Mouse (Mus musculus) stomach, embryonic 14.5 days (tissue): ENCODE data around the gene Nipa1. TPM values are rescaled to one million over a fixed set of nuclear protein-coding genes. Genes with fewer than 3 reads are reported as not detected.
A peak's percentile ranks its signal among the peaks of the same experiment; 100 is the strongest.

Experiments
- ATAC-seq: fragments of 200-750 bp; cut with Nextera tagmentation; 2 replicates; pipeline ENCODE4 v1.8.0; 2017; ENCODE audit warnings: low read depth, moderate TSS enrichment; ENCODE audit not compliant: insufficient number of reproducible peaks, insufficient read depth, low FRiP score
- H3K27ac ChIP-seq: fragments of 300-500 bp; sonication (generic); 2 replicates; pipeline ENCODE4 v1.5.1; 2014; ENCODE audit warnings: mild to moderate bottlenecking, low read length, moderate library complexity, mixed read lengths
- H3K27me3 ChIP-seq: fragments of 300-500 bp; sonication (generic); 2 replicates; pipeline ENCODE4 v1.6.1; 2014; ENCODE audit warnings: low read length, control low read depth, mixed read lengths; ENCODE audit not compliant: control insufficient read depth, insufficient read depth
- H3K36me3 ChIP-seq: fragments of 300-500 bp; sonication (generic); 2 replicates; pipeline ENCODE4 v1.6.1; 2014; ENCODE audit warnings: mild to moderate bottlenecking, control low read depth, low read length, moderate library complexity, mixed read lengths; ENCODE audit not compliant: control insufficient read depth, insufficient read depth
- H3K4me1 ChIP-seq: fragments of 300-500 bp; sonication (generic); 2 replicates; pipeline ENCODE4 v1.6.1; 2014; ENCODE audit warnings: low read length, control low read depth, mixed read lengths; ENCODE audit not compliant: control insufficient read depth, insufficient read depth
- H3K4me2 ChIP-seq: fragments of 300-500 bp; sonication (generic); replicated peaks from 2 replicates; pipeline ENCODE4 v1.6.1; 2014; ENCODE audit warnings: low read depth, low read length, control low read depth
- H3K4me3 ChIP-seq: fragments of 300-500 bp; sonication (generic); 2 replicates; pipeline ENCODE4 v1.5.1; 2014; ENCODE audit warnings: low read depth, low read length, control low read depth
- H3K9ac ChIP-seq: fragments of 300-500 bp; sonication (generic); replicated peaks from 2 replicates; pipeline ENCODE4 v1.6.1; 2014; ENCODE audit warnings: low read depth, mild to moderate bottlenecking, control low read depth, low read length, moderate library complexity, mixed read lengths
- H3K9me3 ChIP-seq: fragments of 300-500 bp; sonication (generic); 2 replicates; pipeline ENCODE4 v1.6.1; 2016; ENCODE audit warnings: low read depth, low read length, control low read depth; ENCODE audit not compliant: control insufficient read depth
- WGBS: fragments of 180-500 bp; shearing (Covaris S2); extraction: QIAGEN DNeasy Blood & Tissue Kit; methylation state at CpG from one replicate; pipeline ENCODE4 v1.1.7; 2014; 5-methylcytosine and 5-hydroxymethylcytosine counted together
- polyA plus RNA-seq: library from polyadenylated mRNA; unstranded; fragments of >200 nt; fragmentation: Nextera tagmentation; extraction: Ambion mirVana; gene quantifications from 2 replicates; pipeline ENCODE4 v1.2.1, GENCODE M21; 2014

Nipa1 gene
- polyA plus RNA-seq, 1 experiment from 2014 or later: 6.2 TPM

- no peaks in the 10 kb centered on the region for H3K27me3 ChIP-seq
- H3K4me3 ChIP-seq: peak overlapping the region; percentile 15; the same call in 1 of the 2 replicates
- ATAC-seq: peak; percentile 8; the same call in 1 of the 2 replicates
- H3K27ac ChIP-seq: no peak overlapping the region
- 0 out of 2 replicates have a peak, but pooled peaks cover 3% of the 10 kb centered on the region for H3K4me1 ChIP-seq
- WGBS: 31% methylated on average over 16 of the region's 16 CpGs
- H3K9ac ChIP-seq: no peak overlapping the region
- H3K36me3 ChIP-seq: no peaks in the 10 kb centered on the region
- H3K4me2 ChIP-seq: peak overlapping the region; percentile 39
- H3K9me3 ChIP-seq: no peaks in the 10 kb centered on the region
Observed at GRCm38 (mm10) chr7:55968258-55968901, 51.4 kb downstream of the Nipa1 start.

DNA sequence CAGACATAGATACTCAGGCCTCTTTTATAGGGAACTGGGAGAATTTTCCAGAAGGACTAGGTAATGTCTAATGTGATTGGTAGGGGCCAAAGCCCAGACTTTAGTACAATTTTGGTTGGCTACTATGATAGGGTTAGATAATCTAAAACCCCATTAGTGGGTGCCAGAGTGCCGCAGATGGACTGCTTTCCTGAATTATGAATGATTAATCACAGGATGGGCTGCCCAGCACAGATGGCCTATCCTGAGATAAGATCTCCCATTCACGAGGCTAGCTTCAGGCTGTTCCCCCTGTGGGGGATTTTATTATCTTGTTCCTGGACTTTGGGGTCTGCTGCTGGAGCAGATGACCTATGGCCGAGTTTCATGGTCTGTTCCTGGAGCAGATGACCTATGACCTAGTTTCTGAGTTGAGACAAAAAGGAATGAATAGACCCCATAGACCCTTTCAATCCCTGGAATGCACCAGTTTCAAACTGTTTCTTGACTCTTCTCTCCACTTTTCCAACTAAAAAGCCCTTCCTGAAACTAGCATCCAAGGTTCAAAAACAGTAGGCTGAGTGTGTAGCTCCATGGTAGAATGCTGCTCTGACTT, 52.8 kb downstream of the Nipa1 start:
- 37% methylated on average over 3 of the region's 3 CpGs for WGBS
- H3K4me2 ChIP-seq: no peak overlapping the region
- ATAC-seq: no peak
- no peaks in the 10 kb centered on the region for H3K27me3 ChIP-seq
- no peak overlapping the region for H3K27ac ChIP-seq
- H3K4me3 ChIP-seq: no peak overlapping the region
- no peak overlapping the region for H3K9ac ChIP-seq
- H3K36me3 ChIP-seq: no peaks in the 10 kb centered on the region
- no peaks in the 10 kb centered on the region for H3K9me3 ChIP-seq
- H3K4me1 ChIP-seq: peaks cover 7% of the 10 kb centered on the region; the same call in 1 of the 2 replicates

DNA sequence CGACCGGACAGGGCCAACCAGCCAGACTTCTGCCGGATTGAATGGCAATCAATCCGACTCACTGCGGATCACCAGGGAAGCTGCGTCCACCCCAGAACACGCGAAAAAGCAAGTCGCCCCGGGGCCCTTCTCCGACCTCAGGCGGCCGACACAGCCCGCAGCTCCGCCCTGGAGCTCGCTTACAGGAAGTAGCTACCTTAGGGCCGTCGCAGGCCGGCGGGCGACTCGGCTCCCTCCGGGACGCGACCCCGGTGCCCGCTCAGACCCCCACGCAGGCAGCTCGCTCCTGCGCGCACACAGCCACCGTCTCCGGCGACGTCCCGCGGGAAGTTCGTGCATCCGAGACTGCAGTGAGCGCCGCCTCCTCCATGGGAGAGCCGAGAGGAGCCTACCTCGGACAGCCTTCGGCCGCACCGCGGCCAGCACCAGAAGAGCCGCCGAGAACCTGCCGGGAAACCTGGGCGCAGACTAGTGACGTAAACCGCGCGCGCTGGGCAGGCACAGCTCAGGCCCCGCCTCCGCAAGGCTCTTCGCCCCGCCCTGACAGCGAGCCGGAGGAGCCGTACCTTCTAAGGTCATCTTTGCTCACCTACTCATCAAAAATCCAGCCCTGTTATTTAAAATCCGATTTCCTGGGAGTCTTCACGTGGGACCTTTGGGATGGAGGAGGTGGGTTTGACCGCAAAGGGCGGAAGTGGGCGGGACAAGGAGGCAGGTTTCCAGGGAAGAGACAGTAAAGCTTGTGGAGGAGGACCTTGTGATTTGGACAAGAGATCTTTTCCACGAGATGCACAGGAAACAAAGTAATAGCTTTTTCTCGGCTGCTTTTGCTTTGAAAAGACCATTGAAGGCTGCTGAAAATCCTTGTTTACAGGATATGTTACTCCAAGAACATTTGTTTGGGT, 57.5 kb downstream of the Nipa1 start, which contains the start of gene Nipa2:
Gene Nipa2 (minus strand): TSS at position 473 of the 905 bp plus-strand sequence.
- H3K9me3 ChIP-seq: no peaks in the 10 kb centered on the region
- H3K4me3 ChIP-seq: peak within 1 kb of the TSS; percentile 90
- peak within 1 kb of the TSS; percentile 93 for H3K9ac ChIP-seq
- H3K27ac ChIP-seq: peak within 1 kb of the TSS; percentile 91
- peaks cover 4% of the 10 kb centered on the region; the same call in 1 of the 2 replicates for H3K4me1 ChIP-seq
- peak within 1 kb of the TSS; percentile 67 for H3K4me2 ChIP-seq
- no peaks in the 10 kb centered on the region; the same call in 1 of the 2 replicates for H3K36me3 ChIP-seq
- H3K27me3 ChIP-seq: no peaks in the 10 kb centered on the region
- WGBS: under 1% methylated on average over 70 of the region's 70 CpGs
- peak; percentile 98 for ATAC-seq

DNA sequence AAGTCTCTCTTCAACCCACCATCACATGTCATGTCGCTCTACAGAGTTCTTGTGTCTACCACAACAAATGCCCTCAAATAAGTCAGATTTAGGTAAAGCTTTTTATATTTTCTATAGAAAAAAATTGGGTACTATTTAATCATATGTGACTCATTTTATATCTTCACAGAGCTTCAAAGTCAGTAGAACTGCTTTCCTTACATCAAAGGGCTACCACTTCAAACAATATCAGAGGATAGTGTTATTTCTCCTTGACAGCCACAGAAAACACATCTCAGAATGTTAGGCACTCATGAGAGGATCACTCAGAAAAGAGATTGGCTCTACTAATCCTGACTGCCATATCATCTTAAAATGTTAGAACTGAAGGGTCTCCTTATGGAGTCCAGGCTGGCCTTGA, 59.2 kb downstream of the Nipa1 start:
- no peak for ATAC-seq

GRCm38 (mm10) chr7:55959801-55960200, 60.0 kb downstream of the Nipa1 start:
- 96% methylated on average over 3 of the region's 3 CpGs for WGBS

More for the DNA sequence above, 59.2 kb downstream of the Nipa1 start:
- no peaks in the 10 kb centered on the region; the same call in 1 of the 2 replicates for H3K36me3 ChIP-seq
- peaks cover 4% of the 10 kb centered on the region; the same call in 1 of the 2 replicates for H3K4me1 ChIP-seq
- 98% methylated on average over 1 of the region's 1 CpGs for WGBS
- H3K27me3 ChIP-seq: no peaks in the 10 kb centered on the region
- no peaks in the 10 kb centered on the region for H3K9me3 ChIP-seq
- no peak overlapping the region for H3K27ac ChIP-seq
- H3K4me3 ChIP-seq: no peak overlapping the region
- no peak overlapping the region for H3K4me2 ChIP-seq
- H3K9ac ChIP-seq: no peak overlapping the region

DNA sequence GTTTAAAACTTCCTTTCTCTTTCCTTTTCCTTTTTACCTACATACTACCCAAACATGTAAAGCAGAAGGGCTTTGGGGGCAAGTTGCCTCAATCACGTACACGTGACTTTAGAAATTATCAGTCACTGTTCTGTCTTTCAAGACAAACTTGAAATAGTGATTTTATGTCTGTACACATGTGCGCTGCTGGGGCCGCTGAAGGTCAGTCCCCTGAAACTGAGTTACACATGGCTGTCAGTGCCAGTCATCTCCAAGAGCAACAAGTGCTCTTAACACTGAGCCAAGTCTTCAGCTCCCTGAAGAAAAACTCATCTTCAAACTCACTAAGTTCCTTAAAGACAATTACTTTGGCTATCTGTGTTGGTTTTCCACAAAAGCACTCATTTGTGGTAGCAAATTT, 61.8 kb downstream of the Nipa1 start:
- no peak for ATAC-seq
- WGBS: 93% methylated on average over 4 of the region's 4 CpGs
- no peak overlapping the region for H3K9ac ChIP-seq
- peaks cover 1% of the 10 kb centered on the region; the same call in 1 of the 2 replicates for H3K4me1 ChIP-seq
- H3K36me3 ChIP-seq: no peaks in the 10 kb centered on the region; the same call in 1 of the 2 replicates
- no peak overlapping the region for H3K27ac ChIP-seq
- H3K4me3 ChIP-seq: no peak overlapping the region
- H3K9me3 ChIP-seq: peaks cover 6% of the 10 kb centered on the region; the same call in 1 of the 2 replicates
- no peaks in the 10 kb centered on the region for H3K27me3 ChIP-seq
- H3K4me2 ChIP-seq: no peak overlapping the region

More at GRCm38 (mm10) chr7:55959801-55960200, 60.0 kb downstream of the Nipa1 start:
- Histone ChIP-seq H3K4me1 (peaks cover 4% of the 10 kb centered on the region; the same call in 1 of the 2 replicates), H3K27me3 (no peaks in the 10 kb centered on the region), H3K4me2 (no peak overlapping the region), H3K4me3 (no peak overlapping the region), H3K36me3 (no peaks in the 10 kb centered on the region; the same call in 1 of the 2 replicates), H3K9me3 (no peaks in the 10 kb centered on the region), H3K27ac (no peak overlapping the region), H3K9ac (no peak overlapping the region)
- no peak for ATAC-seq

- H3K9ac ChIP-seq: no peak overlapping the region
- no peaks in the 10 kb centered on the region; the same call in 1 of the 2 replicates for H3K36me3 ChIP-seq
- no peak for ATAC-seq
- no peaks in the 10 kb centered on the region for H3K4me1 ChIP-seq
- no peak overlapping the region for H3K27ac ChIP-seq
- peaks cover 6% of the 10 kb centered on the region; the same call in 1 of the 2 replicates for H3K9me3 ChIP-seq
- H3K27me3 ChIP-seq: no peaks in the 10 kb centered on the region
- no peak overlapping the region for H3K4me3 ChIP-seq
- WGBS: 94% methylated on average over 3 of the region's 3 CpGs
- H3K4me2 ChIP-seq: no peak overlapping the region
Observed at GRCm38 (mm10) chr7:55957178-55957577, 62.6 kb downstream of the Nipa1 start.

GRCm38 (mm10) chr7:55956054-55956453, 63.7 kb downstream of the Nipa1 start:
- Histone ChIP-seq H3K27me3 (no peaks in the 10 kb centered on the region), H3K4me2 (no peak overlapping the region), H3K36me3 (no peaks in the 10 kb centered on the region; the same call in 1 of the 2 replicates), H3K27ac (no peak overlapping the region), H3K9ac (no peak overlapping the region), H3K9me3 (peaks cover 6% of the 10 kb centered on the region; the same call in 1 of the 2 replicates), H3K4me1 (no peaks in the 10 kb centered on the region), H3K4me3 (no peak overlapping the region)
- WGBS: 98% methylated on average over 2 of the region's 2 CpGs
- ATAC-seq: no peak
